Mouse (Mus musculus): ENCODE data around the gene Gm9844.

GRCm38 (mm10) chr7:24844144-24844543 lies 17.9 kb upstream of the Gm9844 start:
- no peak for TF ChIP-seq POLR2A (IDR thresholded peaks at IDR 0.05; ENCODE audit: low read depth, low read length)
- no peak for TF ChIP-seq CTCF (IDR thresholded peaks at IDR 0.05; ENCODE audit: borderline replicate concordance, insufficient read depth, low read length)
